Mouse (Mus musculus) embryo, embryonic 10 days (tissue): ENCODE results near the gene Ivd.

ENCODE experiments used
- DNase-seq: peaks from one replicate; pipeline ENCODE4 v3.0.0-alpha.2; 2015; ENCODE audit warnings: low spot score

Ivd gene

GRCm38 (mm10) chr2:118910605-118911278, 49.0 kb downstream of the Ivd start:
- DNase-seq = no peak

- no peak for DNase-seq
These were observed 51.0 kb downstream of the Ivd start for GRCm38 (mm10) chr2:118912706-118913105.

- DNase-seq = no peak
These were observed 52.0 kb downstream of the Ivd start for GRCm38 (mm10) chr2:118913551-118914276.

GRCm38 (mm10) chr2:118914685-118915084, 52.9 kb downstream of the Ivd start:
- no peak for DNase-seq

- no peak for DNase-seq
These were observed 54.7 kb downstream of the Ivd start for GRCm38 (mm10) chr2:118916436-118916835.

GRCm38 (mm10) chr2:118918543-118918942, 56.8 kb downstream of the Ivd start:
- no peak for DNase-seq

GRCm38 (mm10) chr2:118920428-118920827, 58.7 kb downstream of the Ivd start:
- no peak for DNase-seq

- peak; percentile 59 for DNase-seq
These were observed 64.2 kb downstream of the Ivd start for GRCm38 (mm10) chr2:118925952-118926351.

- DNase-seq = peak; percentile 83
These were observed 64.7 kb downstream of the Ivd start, which contains the start of gene Chst14 for GRCm38 (mm10) chr2:118926361-118926997. Chst14 (plus strand) TSS chr2:118926496.

- peak; percentile 34 for DNase-seq
These were observed 65.4 kb downstream of the Ivd start for GRCm38 (mm10) chr2:118926998-118927739.
